Mouse (Mus musculus): ENCODE measurements around the gene Ppia. TPM values are rescaled to one million over a fixed set of nuclear protein-coding genes. Genes with fewer than 3 reads are reported as not detected.

Ppia gene
- total and polyA plus RNA-seq, 3 experiments, result 5,764 to 9,428 (median 8,867) TPM

- TF ChIP-seq USF2 (conservative IDR thresholded peaks at IDR 0.05; ENCODE audit: low read depth, low read length) (no peak), MAX (IDR thresholded peaks at IDR 0.05; ENCODE audit: low read length) (peak; percentile 91), MEF2A (IDR thresholded peaks at IDR 0.05; ENCODE audit: borderline replicate concordance, low read depth, low read length) (peak; percentile 47; the same call in 1 of the 2 replicates), MAFK (IDR thresholded peaks at IDR 0.05; ENCODE audit: insufficient replicate concordance, low read length) (no peak; the same call in 1 of the 2 replicates), CHD1 (IDR thresholded peaks at IDR 0.05; ENCODE audit: low read depth, low read length) (peak; percentile 86; the same call in 1 of the 2 replicates), ETS1 (conservative IDR thresholded peaks at IDR 0.05; ENCODE audit: low read depth, low read length) (peak; percentile 54), MAZ (IDR thresholded peaks at IDR 0.05; ENCODE audit: low read depth, low read length) (peak; percentile 82), ZNF384 (IDR thresholded peaks at IDR 0.05; ENCODE audit: low read depth, low read length) (0 out of 2 replicates have a peak, but pooled peaks have one; percentile 28)
These were observed 29.0 kb downstream of the Ppia start, which contains the start of gene H2afv (continued) for GRCm38 (mm10) chr11:6444077-6444853.

GRCm38 (mm10) chr11:6445441-6445840, 30.2 kb downstream of the Ppia start:
- peaks cover 20% of the 10 kb centered on the region for H3K27me3 ChIP-seq (replicated peaks)
- peaks cover 4% of the 10 kb centered on the region for H3K9me3 ChIP-seq (replicated peaks; ENCODE audit: low read length)
- H3K79me2 ChIP-seq (replicated peaks; ENCODE audit: control insufficient read depth, extremely low read depth, insufficient read depth, poor library complexity, severe bottlenecking), result peaks cover 24% of the 10 kb centered on the region
- in situ Hi-C loops (cut with MboI; ENCODE audit: low pct_ligation_motif_present, low pct_unique_long_range_greater_than_20kb, low sequenced_read_pairs) (no loop called here), dilution Hi-C loops (cut with MboI; ENCODE audit: extremely low pct_ligation_motif_present, extremely low pct_unique_long_range_greater_than_20kb, low sequenced_read_pairs) (no loop called here)
- H3K4me2 ChIP-seq (ENCODE audit: insufficient read depth, low read depth, poor library complexity, severe bottlenecking), result peak overlapping the region; percentile 99
- no peak overlapping the region; the same call in 1 of the 2 replicates for H3K9ac ChIP-seq (ENCODE audit: insufficient read depth, low read depth)
- no peak for DNase-seq (ENCODE audit: extremely low read depth)
- H3K4me3 ChIP-seq (replicated peaks in 1 of 3; ENCODE audit: low read depth in 2 of 3, low read length in 2 of 3, poor library complexity in 1 of 3), result no peak overlapping the region
- TF ChIP-seq USF2 (conservative IDR thresholded peaks at IDR 0.05; ENCODE audit: low read depth, low read length) (no peak), ZNF384 (IDR thresholded peaks at IDR 0.05; ENCODE audit: low read depth, low read length) (no peak), TBP (conservative IDR thresholded peaks at IDR 0.05; ENCODE audit: low read depth, low read length) (no peak), KAT2A (IDR thresholded peaks at IDR 0.05; ENCODE audit: insufficient replicate concordance, low read length) (no peak), BHLHE40 (IDR thresholded peaks at IDR 0.05; ENCODE audit: low read depth, low read length) (no peak), RCOR1 (conservative IDR thresholded peaks at IDR 0.05; ENCODE audit: low read depth, low read length) (no peak), ELF1 (IDR thresholded peaks at IDR 0.05; ENCODE audit: low read depth, low read length) (no peak), GABPA (IDR thresholded peaks at IDR 0.05; ENCODE audit: insufficient replicate concordance, low read depth, low read length) (no peak), JUN (IDR thresholded peaks at IDR 0.05; ENCODE audit: insufficient read depth, low read depth, low read length) (no peak)
- H3K4me1 ChIP-seq (ENCODE audit: control insufficient read depth in 1 of 2, insufficient read depth in 2 of 2), result peaks cover 5 to 14% of the 10 kb centered on the region in 2 experiments; a peak in 3 of 4 replicates
- H3K36me3 ChIP-seq (replicated peaks in 1 of 2; ENCODE audit: control insufficient read depth in 1 of 2, insufficient read depth in 1 of 2, low read length in 1 of 2), result no peaks in the 10 kb centered on the region
- no peak overlapping the region for H3K27ac ChIP-seq (ENCODE audit: insufficient read depth, low read depth)

GRCm38 (mm10) chr11:6445951-6446350, 30.7 kb downstream of the Ppia start:
- no peak for DNase-seq (ENCODE audit: extremely low read depth)
- Histone ChIP-seq H3K4me2 (ENCODE audit: insufficient read depth, low read depth, poor library complexity, severe bottlenecking) (no peak overlapping the region), H3K27ac (ENCODE audit: insufficient read depth, low read depth) (no peak overlapping the region), H3K9me3 (replicated peaks; ENCODE audit: low read length) (peaks cover 4% of the 10 kb centered on the region), H3K4me3 (replicated peaks in 1 of 3; ENCODE audit: low read depth in 2 of 3, low read length in 2 of 3, poor library complexity in 1 of 3) (no peak overlapping the region), H3K79me2 (replicated peaks; ENCODE audit: control insufficient read depth, extremely low read depth, insufficient read depth, poor library complexity, severe bottlenecking) (peaks cover 24% of the 10 kb centered on the region), H3K9ac (ENCODE audit: insufficient read depth, low read depth) (no peak overlapping the region), H3K27me3 (replicated peaks) (peaks cover 20% of the 10 kb centered on the region), H3K4me1 (ENCODE audit: control insufficient read depth in 1 of 2, insufficient read depth in 2 of 2) (peaks cover 5 to 14% of the 10 kb centered on the region in 2 experiments; a peak in 3 of 4 replicates), H3K36me3 (replicated peaks in 1 of 2; ENCODE audit: control insufficient read depth in 1 of 2, insufficient read depth in 1 of 2, low read length in 1 of 2) (no peaks in the 10 kb centered on the region)
- in situ Hi-C loops (cut with MboI; ENCODE audit: low pct_ligation_motif_present, low pct_unique_long_range_greater_than_20kb, low sequenced_read_pairs) (no loop called here), dilution Hi-C loops (cut with MboI; ENCODE audit: extremely low pct_ligation_motif_present, extremely low pct_unique_long_range_greater_than_20kb, low sequenced_read_pairs) (no loop called here)
- TF ChIP-seq SIN3A (IDR thresholded peaks at IDR 0.05; ENCODE audit: low read length) (no peak), RAD21 (IDR thresholded peaks at IDR 0.05; ENCODE audit: low read depth, low read length) (no peak), CHD1 (IDR thresholded peaks at IDR 0.05; ENCODE audit: low read depth, low read length) (no peak), ETS1 (conservative IDR thresholded peaks at IDR 0.05; ENCODE audit: low read depth, low read length) (no peak), ZNF384 (IDR thresholded peaks at IDR 0.05; ENCODE audit: low read depth, low read length) (no peak), E2F4 (IDR thresholded peaks at IDR 0.05; ENCODE audit: insufficient replicate concordance, low read depth, low read length) (no peak), ZC3H11A (IDR thresholded peaks at IDR 0.05; ENCODE audit: low read depth, low read length) (no peak), ZKSCAN1 (IDR thresholded peaks at IDR 0.05; ENCODE audit: borderline replicate concordance, low read depth, low read length) (no peak), JUND (conservative IDR thresholded peaks at IDR 0.05; ENCODE audit: low read depth, low read length) (no peak), CHD2 (IDR thresholded peaks at IDR 0.05; ENCODE audit: low read length) (no peak), SMC3 (IDR thresholded peaks at IDR 0.05; ENCODE audit: low read depth, low read length) (no peak), GABPA (IDR thresholded peaks at IDR 0.05; ENCODE audit: insufficient replicate concordance, low read depth, low read length) (no peak), PAX5 (IDR thresholded peaks at IDR 0.05; ENCODE audit: low read length) (no peak), ZMIZ1 (IDR thresholded peaks at IDR 0.05; ENCODE audit: low read depth, low read length) (no peak), MAZ (IDR thresholded peaks at IDR 0.05; ENCODE audit: low read depth, low read length) (no peak)
